Comparison of ENCODE assay signal across 20 mouse cellular contexts in genomic region chr17:87237826-87238225, GRCm38 (mm10). TPM values are rescaled to one million over a fixed set of nuclear protein-coding genes. Genes with fewer than 3 reads are reported as not detected.
A peak's percentile ranks its signal among the peaks of the same experiment; 100 is the strongest.
DNase-seq lines count a peak whose midpoint lies in the region; ATAC-seq lines count a peak whose summit lies in the region.
"Had no signal": no experiment of that assay in that cellular context is flagged by ENCODE, and none has a peak within 500 bp of the region (broad histone marks: within the 10 kb centered on the region; RNA-seq: fewer than 3 reads in every experiment).

No protein-coding gene starts in this region.

- H3K27me3 ChIP-seq in midbrain, embryonic 12.5 days = no peaks in the 10 kb centered on the region
- H3K27me3 ChIP-seq in midbrain, embryonic 15.5 days (replicated peaks) = no peaks in the 10 kb centered on the region
- no peaks in the 10 kb centered on the region for H3K27me3 ChIP-seq in embryonic facial prominence, embryonic 10.5 days (replicated peaks; ENCODE audit: low read depth, poor library complexity, severe bottlenecking)
- H3K27me3 ChIP-seq in limb, embryonic 12.5 days = peaks cover 18% of the 10 kb centered on the region
- H3K27me3 ChIP-seq: CH12.LX; embryonic facial prominence, embryonic 12.5 days; heart, embryonic 15.5 days; liver, embryonic 15.5 days; stomach, embryonic 15.5 days had no signal

- no peaks in the 10 kb centered on the region for H3K36me3 ChIP-seq in midbrain, embryonic 12.5 days
- H3K36me3 ChIP-seq in midbrain, embryonic 15.5 days (replicated peaks) = no peaks in the 10 kb centered on the region
- no peaks in the 10 kb centered on the region for H3K36me3 ChIP-seq in embryonic facial prominence, embryonic 10.5 days (replicated peaks)
- no peaks in the 10 kb centered on the region for H3K36me3 ChIP-seq in limb, embryonic 12.5 days
- H3K36me3 ChIP-seq: embryonic facial prominence, embryonic 12.5 days; heart, embryonic 15.5 days; liver, embryonic 15.5 days; stomach, embryonic 15.5 days had no signal

- DNase-seq in embryo, embryonic 10 days (ENCODE audit: low spot score) = peak; percentile 34
- DNase-seq in embryo, embryonic 9.5 days (ENCODE audit: extremely low spot score) = no peak
- peak; percentile 64 for DNase-seq in embryonic facial prominence, embryonic 10.5 days (ENCODE audit: low spot score)
- DNase-seq in ovary, postnatal 10 days (ENCODE audit: low spot score) = no peak
- DNase-seq in right cerebral cortex, postnatal 36 days (ENCODE audit: low spot score in 2 of 2) = no peak
- DNase-seq: adrenal gland, postnatal 25 days; cerebellum, adult 11 months; cerebellum, postnatal 10 days; gastrocnemius, postnatal 14 days; kidney, adult 8-10 months; right cerebral cortex, postnatal 14 days; thymus, adult 18-20 months had no signal

- peaks cover 9% of the 10 kb centered on the region for H3K4me1 ChIP-seq in midbrain, embryonic 12.5 days
- peaks cover 11% of the 10 kb centered on the region for H3K4me1 ChIP-seq in midbrain, embryonic 15.5 days
- peaks cover 20% of the 10 kb centered on the region for H3K4me1 ChIP-seq in embryonic facial prominence, embryonic 10.5 days
- peaks cover 26% of the 10 kb centered on the region for H3K4me1 ChIP-seq in limb, embryonic 12.5 days (replicated peaks)
- H3K4me1 ChIP-seq: liver, embryonic 15.5 days; stomach, embryonic 15.5 days had no signal

- H3K4me2 ChIP-seq in midbrain, embryonic 12.5 days (replicated peaks) = no peak overlapping the region
- H3K4me2 ChIP-seq in midbrain, embryonic 15.5 days = no peak overlapping the region
- no peak overlapping the region for H3K4me2 ChIP-seq in limb, embryonic 12.5 days
- H3K4me2 ChIP-seq: embryonic facial prominence, embryonic 12.5 days; liver, embryonic 15.5 days; stomach, embryonic 15.5 days had no signal

- peak overlapping the region; percentile 43; the same call in 1 of the 2 replicates for H3K27ac ChIP-seq in midbrain, embryonic 12.5 days (replicated peaks)
- H3K27ac ChIP-seq in midbrain, embryonic 15.5 days = no peak overlapping the region
- H3K27ac ChIP-seq in embryonic facial prominence, embryonic 10.5 days (replicated peaks) = no peak overlapping the region
- peak overlapping the region; percentile 73; the same call in 1 of the 2 replicates for H3K27ac ChIP-seq in limb, embryonic 12.5 days
- H3K27ac ChIP-seq: embryonic facial prominence, embryonic 12.5 days; heart, embryonic 15.5 days; liver, embryonic 15.5 days; stomach, embryonic 15.5 days had no signal

- 83% methylated on average over 11 of the region's 11 CpGs for WGBS in midbrain, embryonic 12.5 days
- WGBS in midbrain, embryonic 15.5 days = 87% methylated on average over 11 of the region's 11 CpGs
- 64% methylated on average over 11 of the region's 11 CpGs for WGBS in embryonic facial prominence, embryonic 10.5 days
- 34% methylated on average over 11 of the region's 11 CpGs for WGBS in limb, embryonic 12.5 days

- H3K4me3 ChIP-seq in midbrain, embryonic 12.5 days = no peak overlapping the region
- no peak overlapping the region for H3K4me3 ChIP-seq in midbrain, embryonic 15.5 days
- H3K4me3 ChIP-seq in embryonic facial prominence, embryonic 10.5 days = no peak overlapping the region
- no peak overlapping the region for H3K4me3 ChIP-seq in limb, embryonic 12.5 days (replicated peaks)
- H3K4me3 ChIP-seq: embryonic facial prominence, embryonic 12.5 days; heart, embryonic 15.5 days; liver, embryonic 15.5 days; stomach, embryonic 15.5 days had no signal

- H3K9ac ChIP-seq in midbrain, embryonic 12.5 days (replicated peaks) = no peak overlapping the region
- H3K9ac ChIP-seq in midbrain, embryonic 15.5 days = no peak overlapping the region
- no peak overlapping the region; the same call in 1 of the 2 replicates for H3K9ac ChIP-seq in limb, embryonic 12.5 days (replicated peaks)
- H3K9ac ChIP-seq: embryonic facial prominence, embryonic 12.5 days; heart, embryonic 15.5 days; liver, embryonic 15.5 days; stomach, embryonic 15.5 days had no signal

- ATAC-seq in midbrain, embryonic 12.5 days (ENCODE audit: low FRiP score, low read depth) = no peak
- ATAC-seq in midbrain, embryonic 15.5 days (replicated peaks) = no peak; the same call in 1 of the 2 replicates
- peak; percentile 11; the same call in 1 of the 2 replicates for ATAC-seq in limb, embryonic 12.5 days (ENCODE audit: insufficient number of reproducible peaks, insufficient read depth, low FRiP score, low TSS enrichment, low read depth)

- 0 out of 2 replicates have a peak, but pooled peaks cover 7% of the 10 kb centered on the region for H3K9me3 ChIP-seq in midbrain, embryonic 12.5 days
- no peaks in the 10 kb centered on the region for H3K9me3 ChIP-seq in midbrain, embryonic 15.5 days
- no peaks in the 10 kb centered on the region for H3K9me3 ChIP-seq in embryonic facial prominence, embryonic 10.5 days
- H3K9me3 ChIP-seq in limb, embryonic 12.5 days = peaks cover 16% of the 10 kb centered on the region; the same call in 1 of the 2 replicates
- H3K9me3 ChIP-seq: heart, embryonic 15.5 days; liver, embryonic 15.5 days; stomach, embryonic 15.5 days had no signal

RNA-seq across cellular contexts. Expression of gene Mcfd2, which starts 27.9 kb away (rescaled TPM):
- polyA plus RNA-seq in midbrain, embryonic 12.5 days (2016; fragmentation: Nextera tagmentation; extraction: Ambion mirVana) = 53.6 and 57.5 TPM in 2 replicates
- polyA plus RNA-seq in midbrain, embryonic 15.5 days (2015; fragmentation: Nextera tagmentation; extraction: Ambion mirVana) = 48.4 and 52.2 TPM in 2 replicates
- 75.2 and 81.8 TPM in 2 replicates for polyA plus RNA-seq in embryonic facial prominence, embryonic 10.5 days (2016; fragmentation: Nextera tagmentation; extraction: Ambion mirVana)
- polyA plus RNA-seq in limb, embryonic 12.5 days (2016; fragmentation: Nextera tagmentation; extraction: Ambion mirVana) = 67.2 and 75.4 TPM in 2 replicates

RNA-seq across cellular contexts. Expression of gene Ttc7, which starts 44.9 kb away (rescaled TPM):
- 4.6 and 5.7 TPM in 2 replicates for polyA plus RNA-seq in midbrain, embryonic 12.5 days (2016; fragmentation: Nextera tagmentation; extraction: Ambion mirVana)
- polyA plus RNA-seq in midbrain, embryonic 15.5 days (2015; fragmentation: Nextera tagmentation; extraction: Ambion mirVana) = 4.9 TPM in 2 replicates
- polyA plus RNA-seq in embryonic facial prominence, embryonic 10.5 days (2016; fragmentation: Nextera tagmentation; extraction: Ambion mirVana) = 3.6 and 4.0 TPM in 2 replicates
- 4.4 and 4.9 TPM in 2 replicates for polyA plus RNA-seq in limb, embryonic 12.5 days (2016; fragmentation: Nextera tagmentation; extraction: Ambion mirVana)

Comparison
In these comparisons a context has a peak if more than half of its experiments do, and no peak if none do; other contexts are left out.
1. DNase-seq: peak in embryo, embryonic 10 days (single experiment) and embryonic facial prominence, embryonic 10.5 days (single experiment); none in embryo, embryonic 9.5 days (single experiment), ovary, postnatal 10 days (single experiment) and right cerebral cortex, postnatal 36 days (0 of 2).
2. H3K27ac ChIP-seq: peak in midbrain, embryonic 12.5 days (single experiment) and limb, embryonic 12.5 days (single experiment); none in midbrain, embryonic 15.5 days (single experiment) and embryonic facial prominence, embryonic 10.5 days (single experiment).